Mouse (Mus musculus) stomach, embryonic 15.5 days (tissue): ENCODE data around the gene Engase. TPM values are rescaled to one million over a fixed set of nuclear protein-coding genes. Genes with fewer than 3 reads are reported as not detected.

Source experiments
- ATAC-seq: fragments of 200-750 bp; cut with Nextera tagmentation; 2 replicates; pipeline ENCODE4 v1.8.0; 2017; ENCODE audit warnings: low read depth, moderate number of reproducible peaks, moderate TSS enrichment; ENCODE audit not compliant: insufficient read depth, low FRiP score
- H3K27ac ChIP-seq: fragments of 300-500 bp; sonication (generic); 2 replicates; pipeline ENCODE4 v1.5.1; 2015; ENCODE audit warnings: mild to moderate bottlenecking, inconsistent platforms
- H3K27me3 ChIP-seq: fragments of 300-500 bp; sonication (generic); replicated peaks from 2 replicates; pipeline ENCODE4 v1.6.1; 2015; ENCODE audit warnings: inconsistent platforms
- H3K36me3 ChIP-seq: fragments of 300-500 bp; sonication (generic); 2 replicates; pipeline ENCODE4 v1.6.1; 2015; ENCODE audit warnings: inconsistent platforms
- H3K4me1 ChIP-seq: fragments of 300-500 bp; sonication (generic); 2 replicates; pipeline ENCODE4 v1.6.1; 2015; ENCODE audit warnings: inconsistent platforms
- H3K4me2 ChIP-seq: fragments of 300-500 bp; sonication (generic); 2 replicates; pipeline ENCODE4 v1.6.1; 2015; ENCODE audit warnings: mild to moderate bottlenecking, inconsistent platforms
- H3K4me3 ChIP-seq: fragments of 300-500 bp; sonication (generic); replicated peaks from 2 replicates; pipeline ENCODE4 v1.5.1; 2015; ENCODE audit warnings: inconsistent platforms
- H3K9ac ChIP-seq: fragments of 300-500 bp; sonication (generic); 2 replicates; pipeline ENCODE4 v1.6.1; 2015; ENCODE audit warnings: inconsistent platforms
- H3K9me3 ChIP-seq: fragments of 300-500 bp; sonication (generic); 2 replicates; pipeline ENCODE4 v1.6.1; 2016; ENCODE audit warnings: inconsistent platforms
- WGBS: fragments of 180-500 bp; shearing (Covaris S2); methylation state at CpG from one replicate; pipeline ENCODE4 v1.1.7; 2015; 5-methylcytosine and 5-hydroxymethylcytosine counted together
- polyA plus RNA-seq: library from polyadenylated mRNA; unstranded; fragments of >200 nt; fragmentation: Nextera tagmentation; extraction: Ambion mirVana; gene quantifications from 2 replicates; pipeline ENCODE4 v1.2.1, GENCODE M21; 2015

Engase gene
- polyA plus RNA-seq, 1 experiment from 2014 or later: 10.1 TPM

DNA sequence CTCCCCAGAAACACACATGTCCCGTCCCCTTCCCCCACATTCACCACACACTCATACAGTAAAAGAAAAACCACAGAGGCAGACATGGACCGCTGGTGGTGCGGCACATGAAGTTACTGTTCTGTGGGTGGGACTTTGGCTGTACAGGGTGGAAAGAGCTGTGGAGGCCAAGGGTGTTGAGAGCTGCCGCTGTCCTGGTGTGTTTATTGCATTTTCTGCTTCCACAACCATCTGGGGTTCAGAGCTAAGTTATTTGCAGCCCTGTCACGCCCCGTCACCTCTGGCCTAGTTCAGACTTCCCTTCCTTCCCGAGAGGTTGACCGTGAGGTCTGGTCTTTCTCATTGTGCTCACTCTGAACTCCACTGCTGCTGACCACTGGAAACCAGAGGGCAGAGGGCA lies 17.6 kb upstream of the Engase start:
- WGBS: 37% methylated on average over 8 of the region's 8 CpGs
- ATAC-seq: no peak; the same call in 1 of the 2 replicates

DNA sequence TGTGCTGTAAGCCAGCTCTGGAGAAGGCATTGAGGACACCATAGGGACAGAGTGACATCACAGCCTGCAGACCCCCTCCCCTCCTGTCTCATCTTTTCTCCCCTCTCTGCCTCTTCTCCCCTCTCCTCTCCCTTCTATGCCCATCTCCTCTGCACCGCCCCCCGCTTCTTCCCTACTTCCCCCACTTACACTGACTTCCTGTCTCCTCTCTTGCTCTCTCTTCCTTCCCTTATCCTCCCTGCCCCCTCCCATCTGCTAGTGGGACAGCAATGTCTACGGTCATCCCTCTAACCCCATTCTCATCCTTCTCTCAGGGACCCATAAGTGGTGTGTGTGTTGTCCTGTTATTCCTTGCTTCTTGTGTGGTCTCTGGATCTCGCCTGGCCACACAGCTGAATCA lies 17.1 kb upstream of the Engase start:
- WGBS: 58% methylated on average over 4 of the region's 4 CpGs
- 0 out of 2 replicates have a peak, but pooled peaks cover 5% of the 10 kb centered on the region for H3K4me1 ChIP-seq
- no peaks in the 10 kb centered on the region for H3K36me3 ChIP-seq
- H3K27me3 ChIP-seq: no peaks in the 10 kb centered on the region
- H3K27ac ChIP-seq: no peak overlapping the region
- peak overlapping the region; percentile 14; the same call in 1 of the 2 replicates for H3K4me2 ChIP-seq
- H3K9ac ChIP-seq: no peak overlapping the region
- no peaks in the 10 kb centered on the region for H3K9me3 ChIP-seq
- no peak for ATAC-seq
- H3K4me3 ChIP-seq: no peak overlapping the region

More for the DNA sequence above, 17.6 kb upstream of the Engase start:
- Histone ChIP-seq H3K4me1 (0 out of 2 replicates have a peak, but pooled peaks cover 5% of the 10 kb centered on the region), H3K9me3 (no peaks in the 10 kb centered on the region), H3K4me3 (no peak overlapping the region), H3K36me3 (no peaks in the 10 kb centered on the region), H3K27ac (peak overlapping the region; percentile 31; the same call in 1 of the 2 replicates), H3K9ac (no peak overlapping the region), H3K4me2 (peak overlapping the region; percentile 14; the same call in 1 of the 2 replicates), H3K27me3 (no peaks in the 10 kb centered on the region)

DNA sequence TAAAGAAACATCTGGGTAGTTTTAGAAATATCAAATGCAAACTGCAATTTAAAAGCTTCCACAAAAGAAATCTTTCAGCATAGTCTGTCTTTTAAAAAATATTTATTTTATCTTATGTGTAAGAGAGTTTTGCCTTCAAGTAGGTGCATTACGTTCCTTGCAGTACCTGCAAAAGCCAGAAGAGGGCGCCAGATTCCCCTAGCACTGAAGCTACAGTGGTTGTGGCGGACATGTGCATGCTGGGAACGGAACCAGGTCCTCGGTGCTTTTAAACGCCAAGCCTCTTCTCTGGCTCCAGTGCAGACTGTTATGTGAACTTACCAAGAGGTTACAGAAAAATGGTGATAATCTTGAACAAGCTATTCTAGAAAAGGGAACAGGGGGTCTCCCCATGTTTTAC lies 16.3 kb upstream of the Engase start:
- 69% methylated on average over 6 of the region's 6 CpGs for WGBS

DNA sequence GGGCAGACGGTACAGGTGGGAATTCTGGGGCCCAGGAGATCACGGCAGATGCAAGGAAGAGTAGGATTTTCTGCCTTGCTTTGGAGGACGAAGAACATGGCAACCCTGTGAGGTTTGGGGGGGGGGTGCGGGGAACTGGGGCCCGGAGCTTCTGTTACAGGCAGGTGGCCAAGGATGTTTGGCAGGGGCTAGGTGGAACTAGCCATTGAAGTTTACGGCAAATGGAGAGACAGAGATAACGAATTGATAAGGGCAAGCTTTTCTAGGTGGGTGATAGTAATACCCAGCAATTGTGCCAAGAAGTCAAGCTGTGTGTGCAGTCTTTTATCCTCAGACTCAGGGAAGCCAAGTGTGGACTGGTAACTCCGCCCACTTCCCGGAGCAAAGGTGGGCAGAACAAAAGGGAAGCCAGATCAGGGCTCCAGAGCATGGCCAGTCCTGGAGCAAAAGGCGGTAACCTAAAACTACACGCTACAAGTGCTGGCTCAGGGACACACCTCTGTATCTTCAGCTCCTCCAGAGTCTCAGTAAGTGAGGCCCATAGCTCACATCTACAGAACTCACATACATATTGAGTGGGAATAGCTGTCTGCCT lies 9.1 kb upstream of the Engase start:
- no peaks in the 10 kb centered on the region for H3K27me3 ChIP-seq
- H3K27ac ChIP-seq: peak overlapping the region; percentile 69
- H3K4me2 ChIP-seq: no peak overlapping the region
- no peak overlapping the region for H3K4me3 ChIP-seq
- peak; percentile 50 for ATAC-seq
- H3K9ac ChIP-seq: no peak overlapping the region
- no peaks in the 10 kb centered on the region for H3K9me3 ChIP-seq
- 0 out of 2 replicates have a peak, but pooled peaks cover 11% of the 10 kb centered on the region for H3K4me1 ChIP-seq
- WGBS: 54% methylated on average over 11 of the region's 11 CpGs
- no peaks in the 10 kb centered on the region for H3K36me3 ChIP-seq

More for the DNA sequence above, 16.3 kb upstream of the Engase start:
- ATAC-seq: no peak
- no peak overlapping the region for H3K4me3 ChIP-seq
- no peaks in the 10 kb centered on the region for H3K36me3 ChIP-seq
- no peaks in the 10 kb centered on the region for H3K27me3 ChIP-seq
- H3K4me2 ChIP-seq: no peak overlapping the region
- H3K27ac ChIP-seq: no peak overlapping the region
- H3K9me3 ChIP-seq: no peaks in the 10 kb centered on the region
- no peak overlapping the region for H3K9ac ChIP-seq
- 0 out of 2 replicates have a peak, but pooled peaks cover 5% of the 10 kb centered on the region for H3K4me1 ChIP-seq

DNA sequence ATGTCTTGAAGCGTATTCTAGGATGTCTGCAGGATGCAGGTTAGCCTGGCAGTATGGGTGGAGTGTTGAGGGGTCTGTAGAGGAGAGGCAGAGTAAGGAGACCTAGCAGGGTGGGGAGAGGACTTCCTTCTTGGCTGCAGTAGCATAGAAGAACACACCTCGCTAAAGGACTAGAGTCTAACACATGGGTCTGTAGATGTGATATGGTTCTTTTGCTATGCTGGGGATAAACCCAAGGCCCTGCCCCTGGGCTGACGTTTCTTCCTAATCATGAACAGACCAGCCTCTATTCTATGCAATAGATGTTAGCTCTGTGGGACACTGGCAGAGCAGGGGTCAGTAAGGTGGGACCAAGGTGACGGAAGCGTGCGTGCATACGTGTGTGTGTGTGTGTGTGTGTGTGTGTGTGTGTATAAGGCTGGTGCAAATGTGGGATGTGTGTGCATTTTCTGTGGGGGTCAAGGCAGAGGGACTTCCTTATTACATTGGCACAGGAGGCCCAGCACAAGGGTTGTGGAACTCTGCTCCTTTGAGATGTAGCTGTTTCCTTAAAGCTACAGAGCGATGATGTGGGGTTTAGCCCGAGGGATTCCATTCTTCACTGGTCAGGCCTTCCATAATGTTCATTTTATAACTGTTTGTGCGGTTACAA lies 7.0 kb upstream of the Engase start:
- Histone ChIP-seq H3K36me3 (no peaks in the 10 kb centered on the region), H3K4me2 (peak overlapping the region; percentile 17; the same call in 1 of the 2 replicates), H3K27me3 (no peaks in the 10 kb centered on the region), H3K27ac (peak overlapping the region; percentile 91), H3K9ac (no peak overlapping the region), H3K9me3 (no peaks in the 10 kb centered on the region), H3K4me3 (no peak overlapping the region), H3K4me1 (0 out of 2 replicates have a peak, but pooled peaks cover 11% of the 10 kb centered on the region)
- peak; percentile 15; the same call in 1 of the 2 replicates for ATAC-seq
- WGBS: 68% methylated on average over 10 of the region's 10 CpGs

DNA sequence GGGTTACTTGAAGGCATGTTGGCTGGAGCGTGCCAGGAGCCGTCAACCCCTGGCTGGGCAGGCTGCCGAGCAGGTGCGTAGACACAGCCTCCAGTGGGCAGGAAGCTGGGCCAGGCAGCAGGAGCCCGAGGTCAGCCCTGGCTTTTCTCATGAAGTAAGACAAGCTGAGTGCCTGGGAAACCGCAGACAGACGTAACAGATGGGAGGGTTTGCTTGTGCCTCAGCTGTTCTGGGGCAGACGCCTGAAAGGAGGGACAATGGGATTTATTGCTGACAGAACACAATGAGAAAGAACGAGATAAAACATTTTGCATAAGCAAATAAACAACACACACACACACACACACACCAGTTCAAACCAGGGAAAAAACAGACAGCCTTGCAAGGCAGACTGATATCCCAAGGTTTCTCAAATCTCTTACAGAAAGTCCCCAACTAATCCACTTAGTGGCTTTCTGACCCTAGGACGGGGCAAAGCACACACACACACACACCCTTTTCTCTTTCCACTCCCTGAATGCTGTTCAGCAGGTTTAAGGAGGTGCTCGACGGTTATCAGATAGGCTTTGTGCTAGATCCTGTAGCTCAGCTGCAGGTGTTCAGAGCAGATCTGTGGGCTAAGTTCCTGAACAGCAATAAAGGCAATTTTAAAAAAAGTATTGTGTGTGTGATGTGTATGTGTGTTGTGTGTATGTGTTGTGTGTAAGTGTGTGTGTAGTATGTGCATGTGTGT lies 6.2 kb upstream of the Engase start:
- no peaks in the 10 kb centered on the region for H3K9me3 ChIP-seq
- no peaks in the 10 kb centered on the region for H3K27me3 ChIP-seq
- 0 out of 2 replicates have a peak, but pooled peaks cover 11% of the 10 kb centered on the region for H3K4me1 ChIP-seq
- peak; percentile 90 for ATAC-seq
- H3K4me3 ChIP-seq: no peak overlapping the region
- no peak overlapping the region for H3K9ac ChIP-seq
- H3K4me2 ChIP-seq: peak overlapping the region; percentile 17; the same call in 1 of the 2 replicates
- no peaks in the 10 kb centered on the region for H3K36me3 ChIP-seq
- 14% methylated on average over 12 of the region's 12 CpGs for WGBS
- peak overlapping the region; percentile 91 for H3K27ac ChIP-seq

DNA sequence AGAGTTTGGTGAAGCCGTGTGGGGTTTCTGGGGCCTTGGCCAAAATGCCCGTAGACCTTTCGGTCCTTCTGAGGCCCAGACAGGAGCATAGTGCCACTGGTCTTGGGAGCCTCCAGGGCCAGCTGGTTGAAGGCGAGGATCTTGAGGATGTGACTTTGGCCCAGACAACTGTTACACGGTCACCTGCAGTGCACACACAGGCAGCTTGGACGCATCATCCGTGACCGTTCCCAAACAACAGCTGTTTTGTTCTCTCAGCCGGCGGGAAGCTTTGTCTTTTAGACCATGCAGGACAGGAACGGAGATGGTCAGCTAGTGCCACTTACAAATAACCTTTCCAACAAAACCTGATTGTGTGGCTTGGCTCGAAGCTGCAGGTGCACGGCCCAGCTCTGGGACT lies 5.0 kb upstream of the Engase start:
- Histone ChIP-seq H3K9ac (no peak overlapping the region), H3K4me2 (no peak overlapping the region), H3K4me3 (no peak overlapping the region), H3K27ac (no peak overlapping the region), H3K27me3 (no peaks in the 10 kb centered on the region), H3K36me3 (no peaks in the 10 kb centered on the region), H3K4me1 (0 out of 2 replicates have a peak, but pooled peaks cover 11% of the 10 kb centered on the region), H3K9me3 (no peaks in the 10 kb centered on the region)
- no peak for ATAC-seq
- WGBS: 78% methylated on average over 13 of the region's 13 CpGs

DNA sequence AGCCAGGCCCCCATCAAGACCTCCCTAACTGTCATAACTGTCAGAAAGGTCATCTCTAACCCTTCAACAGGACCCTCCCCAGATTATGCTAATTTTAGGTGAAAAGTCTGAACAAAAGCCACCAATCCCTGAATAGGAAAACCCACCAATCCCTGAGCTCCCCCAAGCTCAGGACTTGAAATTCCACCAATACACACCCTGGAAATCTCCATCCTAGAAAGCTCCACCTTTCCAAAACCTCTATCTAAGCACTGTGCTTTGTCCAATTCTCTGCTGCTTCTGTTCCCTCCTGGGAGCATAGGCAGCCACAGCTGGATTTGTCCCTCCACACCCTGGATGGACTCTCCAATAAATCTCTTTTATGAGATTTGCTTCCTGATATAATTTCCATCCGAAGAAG lies 3.5 kb upstream of the Engase start:
- no peaks in the 10 kb centered on the region for H3K9me3 ChIP-seq
- WGBS: 62% methylated on average over 1 of the region's 1 CpGs
- H3K4me3 ChIP-seq: no peak overlapping the region
- no peaks in the 10 kb centered on the region for H3K36me3 ChIP-seq
- no peak for ATAC-seq
- H3K27me3 ChIP-seq: no peaks in the 10 kb centered on the region
- H3K27ac ChIP-seq: no peak overlapping the region
- H3K9ac ChIP-seq: no peak overlapping the region
- peaks cover 19% of the 10 kb centered on the region for H3K4me1 ChIP-seq
- H3K4me2 ChIP-seq: no peak overlapping the region

DNA sequence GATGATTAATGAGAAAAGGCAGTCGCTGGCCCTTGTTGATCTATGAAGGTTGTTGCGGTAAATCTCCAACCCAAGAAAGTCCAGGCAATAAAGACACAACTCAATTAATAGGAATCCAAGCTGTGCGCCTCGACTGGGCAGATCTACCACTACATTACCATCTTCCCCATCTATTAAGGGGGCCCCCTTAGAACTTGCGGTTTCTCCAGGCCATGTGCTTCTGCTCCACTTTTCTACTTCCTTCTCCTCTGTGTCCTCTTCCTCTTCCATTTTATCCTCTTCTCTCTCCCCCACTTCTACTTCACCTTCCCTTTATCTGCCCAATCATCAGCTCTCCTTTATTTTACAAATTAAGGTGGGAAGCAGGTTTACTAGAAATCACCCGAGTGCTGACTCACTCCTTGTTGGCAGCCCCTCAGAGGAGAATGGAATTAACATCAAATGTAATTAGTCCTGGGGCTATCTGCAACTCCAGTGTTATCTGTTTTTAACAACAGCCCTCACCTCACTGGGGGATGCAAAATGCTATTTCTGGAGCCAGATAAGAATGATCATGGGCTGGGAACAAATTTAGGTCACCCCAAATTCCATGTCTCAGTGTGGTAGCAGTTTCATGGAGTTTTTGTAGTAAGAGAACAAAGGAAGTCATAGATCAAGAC lies 2.7 kb upstream of the Engase start:
- Histone ChIP-seq H3K36me3 (peaks cover under 1% of the 10 kb centered on the region; the same call in 1 of the 2 replicates), H3K9me3 (no peaks in the 10 kb centered on the region), H3K9ac (no peak overlapping the region), H3K4me3 (no peak overlapping the region), H3K4me2 (no peak overlapping the region), H3K27me3 (no peaks in the 10 kb centered on the region), H3K27ac (no peak overlapping the region), H3K4me1 (peaks cover 22% of the 10 kb centered on the region)
- no peak for ATAC-seq
- 64% methylated on average over 6 of the region's 6 CpGs for WGBS

DNA sequence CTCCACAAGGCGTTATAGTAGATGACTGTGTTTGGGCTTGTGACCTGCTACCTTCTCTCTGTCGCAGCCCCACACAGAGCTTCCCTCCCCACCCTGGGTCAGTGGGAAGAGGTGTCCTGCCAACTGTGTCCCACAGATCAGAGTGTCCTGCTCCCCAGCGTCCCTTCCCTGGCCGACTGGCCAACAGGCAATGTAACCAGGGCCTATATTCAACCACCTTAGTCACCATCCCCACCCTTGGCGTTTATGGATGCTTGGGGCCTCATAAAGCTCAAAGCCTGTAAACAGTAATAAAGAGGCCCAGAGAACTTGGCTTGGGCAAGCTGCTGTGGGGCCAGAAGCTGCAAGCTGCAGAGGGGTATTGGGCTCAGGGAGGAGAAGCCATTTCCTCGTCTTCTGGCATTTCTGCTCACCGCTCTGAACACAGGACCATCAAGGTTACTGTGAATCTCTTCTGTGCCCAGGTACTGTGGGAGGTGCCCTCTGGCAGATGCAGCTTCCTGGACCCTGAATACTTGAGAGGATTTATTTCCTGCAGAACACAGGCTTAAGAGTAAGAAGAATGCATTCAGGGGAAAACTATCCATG lies 1.0 kb upstream of the Engase start:
- Histone ChIP-seq H3K4me2 (no peak overlapping the region), H3K27me3 (no peaks in the 10 kb centered on the region), H3K9me3 (no peaks in the 10 kb centered on the region), H3K27ac (no peak overlapping the region), H3K36me3 (peaks cover 5% of the 10 kb centered on the region; the same call in 1 of the 2 replicates), H3K4me1 (peaks cover 15% of the 10 kb centered on the region), H3K9ac (no peak overlapping the region), H3K4me3 (no peak overlapping the region)
- ATAC-seq: no peak
- WGBS: 84% methylated on average over 7 of the region's 7 CpGs

DNA sequence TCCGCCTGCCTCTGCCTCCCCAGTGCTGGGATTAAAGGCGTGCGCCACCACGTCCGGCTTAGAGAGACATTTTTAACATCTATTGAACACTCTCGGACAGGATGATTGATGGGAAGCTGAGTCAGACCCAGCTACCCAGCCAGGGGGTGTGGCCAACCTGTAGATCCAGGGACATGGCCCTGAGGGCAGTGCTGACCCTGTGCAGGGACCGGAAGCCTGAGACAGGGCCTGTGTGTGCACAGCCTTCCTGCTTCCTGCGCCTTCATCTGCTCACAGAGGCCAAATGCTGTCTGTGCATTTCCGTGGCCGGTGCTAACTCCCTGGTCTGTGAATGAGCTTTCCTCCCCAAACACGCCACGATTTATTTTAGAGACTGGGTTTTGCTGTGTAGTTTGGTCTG lies 3.1 kb downstream of the Engase start:
- no peak overlapping the region for H3K4me2 ChIP-seq
- H3K4me3 ChIP-seq: no peak overlapping the region
- H3K9me3 ChIP-seq: no peaks in the 10 kb centered on the region
- peaks cover 11% of the 10 kb centered on the region for H3K4me1 ChIP-seq
- no peak for ATAC-seq
- WGBS: 67% methylated on average over 12 of the region's 12 CpGs
- H3K36me3 ChIP-seq: peaks cover 5% of the 10 kb centered on the region
- H3K27ac ChIP-seq: no peak overlapping the region
- H3K9ac ChIP-seq: no peak overlapping the region
- no peaks in the 10 kb centered on the region for H3K27me3 ChIP-seq
